Mouse (Mus musculus) cerebellum, adult 2 months (tissue): ENCODE data around the gene Pknox2. TPM values are rescaled to one million over a fixed set of nuclear protein-coding genes. Genes with fewer than 3 reads are reported as not detected.

Experiments
- DNase-seq, 2 experiments: peaks; one replicate each; pipeline ENCODE4 v3.0.0; 2021
- H3K27ac ChIP-seq: fragments of 200-500 bp; 2 replicates; pipeline ENCODE4 v1.5.1; 2012; ENCODE audit warnings: low read length, control low read depth, inconsistent platforms; ENCODE audit not compliant: insufficient read depth
- H3K27me3 ChIP-seq: fragments of 200-500 bp; 2 replicates; pipeline ENCODE4 v1.6.1; 2012; ENCODE audit warnings: inconsistent platforms, mild to moderate bottlenecking, low read length, moderate library complexity; ENCODE audit not compliant: control insufficient read depth, insufficient read depth
- H3K4me1 ChIP-seq: fragments of 200-500 bp; 2 replicates; pipeline ENCODE4 v1.6.1; 2011; ENCODE audit warnings: low read length; ENCODE audit not compliant: control insufficient read depth, insufficient read depth
- H3K4me3 ChIP-seq: fragments of 200-500 bp; replicated peaks from 2 replicates; pipeline ENCODE3; 2011; ENCODE audit warnings: mild to moderate bottlenecking, low read depth, low read length, control low read depth; ENCODE audit not compliant: insufficient read depth
- CTCF ChIP-seq: fragments of 200-500 bp; IDR thresholded peaks from 2 replicates; pipeline ENCODE4 v1.5.1; 2011; ENCODE audit warnings: low read depth, mild to moderate bottlenecking, control low read depth, low read length, moderate library complexity, borderline replicate concordance; ENCODE audit not compliant: insufficient read depth
- POLR2A ChIP-seq: fragments of 200-500 bp; IDR thresholded peaks from 2 replicates; pipeline ENCODE4 v1.6.1; 2011; ENCODE audit warnings: low read length, control low read depth, borderline replicate concordance; ENCODE audit not compliant: insufficient read depth
- WGBS: fragments of 180-500 bp; shearing (Covaris S2); methylation state at CpG from one replicate; pipeline ENCODE4 v1.1.7; 2018; 5-methylcytosine and 5-hydroxymethylcytosine counted together
- polyA plus RNA-seq: library from polyadenylated mRNA; depleted of rRNA; stranded (reverse); fragments of >200 nt; gene quantifications from 2 replicates; pipeline ENCODE4 v1.2.3, GENCODE M21; 2012

The Pknox2 gene
- polyA plus RNA-seq, 1 experiment, result 23.4 TPM

DNA sequence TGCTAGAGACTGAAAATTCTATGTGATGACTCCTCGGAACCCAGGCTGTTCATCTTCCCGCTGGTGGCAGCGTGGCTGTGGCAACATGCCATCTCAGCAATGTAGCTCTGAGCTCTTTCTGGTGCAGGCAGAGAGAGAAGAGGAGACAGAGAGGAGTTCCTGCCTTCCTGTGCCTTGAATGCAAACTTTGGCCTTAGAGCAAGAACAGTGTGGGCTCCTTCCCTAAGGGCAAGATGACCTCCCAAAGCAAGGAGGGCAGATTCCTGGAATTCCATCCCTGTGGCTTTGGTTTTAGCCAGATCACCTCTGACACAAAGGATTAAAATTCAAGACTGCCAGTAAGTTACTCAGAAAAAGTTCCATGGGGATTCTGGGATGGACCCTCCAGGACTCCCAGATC is 40.4 kb downstream of the Pknox2 start:
- DNase-seq, result peak; percentile 55 to 65
- WGBS, result 7% methylated on average over 3 of the region's 3 CpGs
- no peaks in the 10 kb centered on the region for H3K27me3 ChIP-seq
- H3K27ac ChIP-seq, result no peak overlapping the region
- H3K4me1 ChIP-seq, result peaks cover 9% of the 10 kb centered on the region; the same call in 1 of the 2 replicates
- no peak for TF ChIP-seq POLR2A
- no peak overlapping the region for H3K4me3 ChIP-seq

DNA sequence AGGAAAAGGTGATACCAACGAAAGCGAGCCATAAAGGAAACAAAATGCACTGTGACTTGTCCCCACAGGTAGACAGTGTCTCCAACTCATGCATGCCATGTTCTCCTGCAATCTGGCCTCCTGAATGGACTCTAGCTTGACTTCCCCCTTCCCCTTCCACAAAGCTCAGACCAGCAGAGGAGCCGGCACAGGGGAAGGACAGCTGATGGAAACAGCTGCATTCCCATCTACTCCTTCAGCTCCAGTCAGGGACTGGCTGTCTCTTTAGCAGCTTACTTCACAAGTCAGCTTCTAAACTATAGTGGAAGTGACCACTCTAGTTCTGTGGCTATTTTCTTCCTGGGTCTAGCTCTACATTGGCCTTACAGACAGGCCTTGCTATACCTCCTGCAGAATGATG is 43.0 kb downstream of the Pknox2 start:
- Histone ChIP-seq H3K4me1 (peaks cover 9% of the 10 kb centered on the region; the same call in 1 of the 2 replicates), H3K4me3 (no peak overlapping the region)
- WGBS, result 90% methylated on average over 3 of the region's 3 CpGs

DNA sequence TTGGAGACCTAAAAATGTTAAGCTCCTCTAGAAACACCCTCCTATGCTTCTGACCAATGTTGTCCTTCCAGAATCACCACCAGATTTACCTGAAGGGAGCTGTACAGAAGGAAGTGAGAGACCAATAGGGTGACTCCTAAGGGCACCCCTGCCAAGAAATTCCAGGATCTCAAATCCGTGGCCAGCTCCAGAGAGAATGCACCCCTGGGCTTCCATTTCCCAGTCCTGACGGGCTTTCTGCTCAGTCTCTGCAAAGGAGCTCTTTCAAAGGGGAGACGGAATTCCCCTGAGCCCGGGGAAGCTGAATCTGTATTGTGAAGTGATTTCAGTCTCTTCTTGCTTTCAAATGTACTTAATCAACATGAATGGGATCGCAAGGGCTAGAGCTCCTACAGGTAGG is 43.4 kb downstream of the Pknox2 start:
- no peak overlapping the region for H3K4me3 ChIP-seq
- TF ChIP-seq CTCF, result no peak
- no peak for TF ChIP-seq POLR2A
- DNase-seq, result no peak
- no peaks in the 10 kb centered on the region for H3K27me3 ChIP-seq
- 70% methylated on average over 5 of the region's 5 CpGs for WGBS
- H3K4me1 ChIP-seq, result peaks cover 9% of the 10 kb centered on the region; the same call in 1 of the 2 replicates
- H3K27ac ChIP-seq, result no peak overlapping the region

More for the DNA sequence above, 43.0 kb downstream of the Pknox2 start:
- Histone ChIP-seq H3K27me3 (no peaks in the 10 kb centered on the region), H3K27ac (no peak overlapping the region)
- DNase-seq, result no peak
- no peak for TF ChIP-seq CTCF
- TF ChIP-seq POLR2A, result no peak

DNA sequence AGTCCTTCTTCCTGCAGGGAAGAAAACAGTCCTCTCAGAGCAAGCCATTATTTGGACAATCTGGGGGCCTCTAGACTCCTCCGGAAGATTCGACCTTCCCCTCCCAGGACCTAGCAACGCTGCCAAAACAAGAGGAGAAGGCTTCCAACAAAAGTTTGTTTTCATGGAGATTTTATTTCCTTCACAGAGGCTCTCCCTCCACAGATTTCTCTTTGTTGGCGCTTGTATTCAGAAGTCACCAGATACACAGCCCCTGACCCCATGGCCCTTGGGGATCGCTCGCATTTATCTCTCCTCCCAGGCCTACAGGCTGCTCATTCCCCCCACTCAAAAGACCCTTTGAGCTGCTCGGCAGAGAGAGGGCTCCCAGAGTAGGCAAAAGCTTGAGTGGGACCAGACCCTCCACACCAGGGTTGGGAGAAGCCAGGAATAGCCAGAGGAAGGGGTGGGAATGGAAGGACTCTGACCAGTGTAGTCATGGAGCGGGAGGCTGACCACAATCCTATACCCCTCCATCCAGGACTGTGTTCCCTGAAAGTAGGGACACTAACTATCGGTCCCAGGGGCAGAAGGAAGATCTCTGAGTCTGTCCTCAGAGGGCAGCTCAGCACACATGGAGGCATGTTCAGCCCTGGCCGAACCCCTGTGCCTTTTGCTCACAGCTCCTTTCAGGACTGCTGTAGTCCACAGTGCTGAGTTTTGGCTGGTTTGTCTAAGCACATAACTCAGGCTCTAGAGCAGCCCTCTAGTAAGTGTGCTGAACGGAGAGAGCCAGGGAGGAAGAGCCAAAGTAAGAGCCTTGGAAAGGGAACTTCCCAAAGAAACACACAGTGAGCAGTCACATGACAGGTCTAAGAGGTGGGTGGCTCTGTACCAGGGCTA is 45.9 kb downstream of the Pknox2 start:
- H3K27ac ChIP-seq, result no peak overlapping the region
- TF ChIP-seq POLR2A (no peak), CTCF (no peak)
- no peak overlapping the region for H3K4me3 ChIP-seq
- no peaks in the 10 kb centered on the region for H3K27me3 ChIP-seq
- no peaks in the 10 kb centered on the region for H3K4me1 ChIP-seq
- 64% methylated on average over 11 of the region's 11 CpGs for WGBS
- no peak for DNase-seq

DNA sequence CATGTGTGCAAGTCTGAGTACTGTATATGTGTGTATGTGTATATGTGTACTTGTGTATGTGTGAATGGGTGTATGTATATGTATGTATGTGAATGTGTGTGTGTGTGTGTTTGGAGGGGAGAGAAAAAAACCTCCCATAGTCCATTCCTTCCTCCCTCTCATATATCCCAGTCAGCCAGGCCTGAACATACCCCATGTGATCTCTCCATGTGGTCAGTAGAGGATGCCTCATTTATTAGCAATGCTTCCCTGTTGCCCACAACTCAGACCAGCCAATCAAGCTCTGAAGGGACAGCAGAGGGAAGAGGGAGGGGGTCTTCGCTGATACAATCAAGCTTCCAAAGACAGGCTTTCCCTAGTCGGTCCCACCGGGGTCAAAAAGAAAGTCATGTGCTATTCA is 47.6 kb downstream of the Pknox2 start:
- H3K27me3 ChIP-seq, result no peaks in the 10 kb centered on the region
- no peak overlapping the region for H3K4me3 ChIP-seq
- DNase-seq, result no peak
- WGBS, result 53% methylated on average over 3 of the region's 3 CpGs
- H3K4me1 ChIP-seq, result peaks cover 4% of the 10 kb centered on the region
- TF ChIP-seq CTCF, result no peak
- no peak for TF ChIP-seq POLR2A
- H3K27ac ChIP-seq, result no peak overlapping the region

DNA sequence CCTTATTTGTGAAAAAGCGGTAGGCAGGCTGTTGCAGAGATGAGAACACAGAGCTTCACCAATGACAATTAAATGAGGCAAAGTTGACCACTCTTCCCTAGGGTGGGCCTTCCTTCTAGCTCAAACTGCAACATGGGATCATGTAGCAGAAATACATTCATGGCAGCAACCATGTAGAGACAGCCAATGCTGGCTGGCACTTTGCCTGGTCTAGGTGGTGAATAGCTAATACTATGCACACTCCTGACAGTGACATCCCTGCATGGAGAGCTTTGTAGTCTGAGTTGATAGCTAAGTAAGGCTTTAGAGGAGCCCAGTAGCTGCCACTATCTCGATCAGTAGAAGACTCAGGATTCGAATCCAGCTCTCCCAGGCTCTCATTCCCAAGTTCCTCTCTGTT is 48.6 kb downstream of the Pknox2 start:
- TF ChIP-seq POLR2A (no peak), CTCF (no peak)
- no peak overlapping the region for H3K4me3 ChIP-seq
- WGBS, result 94% methylated on average over 3 of the region's 3 CpGs
- H3K27ac ChIP-seq, result no peak overlapping the region
- DNase-seq, result no peak
- no peaks in the 10 kb centered on the region for H3K27me3 ChIP-seq
- H3K4me1 ChIP-seq, result peaks cover 6% of the 10 kb centered on the region

DNA sequence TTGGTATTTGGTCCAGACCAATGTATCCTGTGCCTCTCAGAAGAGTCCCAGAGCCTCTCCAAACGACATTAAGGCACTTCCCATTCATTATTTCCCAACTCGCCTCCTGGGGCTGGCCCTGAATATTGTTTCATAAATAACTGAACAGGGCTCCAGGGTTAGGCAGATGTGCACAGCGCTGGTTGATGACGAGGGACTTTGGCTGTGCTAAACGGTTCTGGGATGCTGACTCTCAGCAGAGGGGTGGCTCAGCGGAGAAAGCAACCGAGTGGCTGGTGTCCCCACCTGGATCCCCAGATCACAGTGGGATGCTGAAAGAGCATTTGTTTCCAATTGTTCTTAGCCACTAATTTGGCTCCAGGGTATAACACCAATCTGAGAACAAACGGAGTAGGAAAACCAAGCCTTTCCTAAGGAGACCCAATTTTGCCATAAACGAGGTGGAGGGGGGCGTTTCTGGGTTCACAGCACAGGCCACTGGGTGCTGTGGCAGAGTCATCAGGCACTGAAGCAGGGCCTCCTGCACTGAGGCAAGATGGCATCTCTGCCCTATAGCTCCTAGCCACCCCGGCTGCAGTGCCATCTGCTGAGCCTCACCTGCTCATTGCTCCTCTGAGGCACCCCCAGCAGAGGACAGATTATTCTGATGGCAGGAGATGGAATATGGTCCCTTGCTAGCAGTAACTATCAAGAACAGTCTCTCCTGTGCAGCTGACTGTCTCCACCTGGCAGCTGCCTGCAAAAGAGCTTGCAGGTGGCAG is 52.8 kb downstream of the Pknox2 start:
- peak; percentile 40 to 51 for DNase-seq
- Histone ChIP-seq H3K27me3 (no peaks in the 10 kb centered on the region), H3K27ac (no peak overlapping the region), H3K4me1 (peaks cover 6% of the 10 kb centered on the region), H3K4me3 (no peak overlapping the region)
- TF ChIP-seq CTCF (0 out of 2 replicates have a peak, but pooled peaks have one; percentile 2), POLR2A (no peak)
- WGBS, result 49% methylated on average over 11 of the region's 11 CpGs

DNA sequence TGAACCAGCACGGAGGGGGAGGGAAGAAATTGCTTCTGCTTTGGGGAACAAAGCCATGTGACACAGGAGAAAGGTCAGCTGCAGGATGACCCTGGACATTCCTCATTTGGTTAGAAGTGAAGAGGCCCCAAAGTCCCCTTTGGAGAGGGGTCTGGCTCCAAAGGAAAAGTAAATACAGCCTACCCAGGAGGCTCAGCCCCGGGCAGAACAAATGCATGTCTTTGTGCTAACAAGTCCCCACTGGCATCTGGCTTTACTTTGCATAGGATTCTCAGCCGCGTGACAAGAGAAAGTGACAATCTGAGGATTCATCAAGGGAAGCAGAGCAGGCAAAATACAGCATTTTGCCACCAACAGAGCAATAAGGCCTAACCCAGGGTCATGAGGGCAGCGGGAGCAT is 54.1 kb downstream of the Pknox2 start:
- Histone ChIP-seq H3K27me3 (no peaks in the 10 kb centered on the region), H3K4me3 (no peak overlapping the region), H3K27ac (no peak overlapping the region), H3K4me1 (peaks cover 6% of the 10 kb centered on the region)
- no peak for DNase-seq
- WGBS, result 50% methylated on average over 5 of the region's 5 CpGs
- TF ChIP-seq CTCF (no peak), POLR2A (no peak)
